Mouse (Mus musculus): Measurements from ENCODE around the gene Actr6. TPM values are rescaled to one million over a fixed set of nuclear protein-coding genes. Genes with fewer than 3 reads are reported as not detected.
"Not testable (repeated sequence)": the region's sequence is repeated elsewhere in the genome, so short reads cannot be mapped to it uniquely, and the experiment has no call there.

The Actr6 gene
- polyA plus RNA-seq, 1 experiment from 2014 or later, result 63.8 TPM

DNA sequence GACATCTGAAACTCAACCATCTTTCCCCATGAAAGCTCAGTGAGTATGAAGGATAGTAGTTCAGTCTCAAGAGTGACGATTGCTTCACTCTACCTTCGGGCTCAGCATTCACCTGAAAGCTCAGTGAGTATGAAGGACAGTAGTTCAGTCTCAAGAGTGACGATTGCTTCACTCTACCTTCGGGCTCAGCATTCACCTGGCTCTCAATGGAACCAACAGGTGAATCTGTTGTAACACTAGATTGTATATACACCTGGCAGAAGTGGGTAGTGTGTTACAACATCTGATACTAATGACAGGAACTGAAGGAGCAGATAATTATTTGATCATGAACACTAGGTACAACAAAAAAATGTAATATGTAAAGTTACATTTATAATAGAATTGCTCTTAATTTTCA lies 50.4 kb downstream of the Actr6 start:
- DNase-seq (ENCODE audit: low spot score), result no peak

DNA sequence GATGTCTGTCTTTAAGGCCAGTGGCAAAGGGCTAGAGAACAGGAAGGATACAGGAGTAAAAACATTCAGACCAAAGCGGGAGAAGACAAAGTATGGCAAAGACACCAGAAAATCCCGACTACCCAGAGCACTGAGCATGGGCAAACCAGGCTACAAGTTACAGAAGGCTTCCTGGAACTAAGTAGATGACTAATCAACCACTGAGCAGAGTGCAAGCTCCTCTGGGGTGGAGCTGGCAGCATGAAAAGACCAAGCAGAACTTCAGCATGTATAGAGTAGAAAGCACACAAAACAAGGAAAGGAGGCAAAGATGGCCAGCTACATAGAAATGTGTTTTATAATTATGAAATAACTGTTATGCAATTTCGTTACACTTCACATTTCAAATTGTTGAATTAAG lies 51.6 kb downstream of the Actr6 start:
- no peak for DNase-seq (ENCODE audit: low spot score)

DNA sequence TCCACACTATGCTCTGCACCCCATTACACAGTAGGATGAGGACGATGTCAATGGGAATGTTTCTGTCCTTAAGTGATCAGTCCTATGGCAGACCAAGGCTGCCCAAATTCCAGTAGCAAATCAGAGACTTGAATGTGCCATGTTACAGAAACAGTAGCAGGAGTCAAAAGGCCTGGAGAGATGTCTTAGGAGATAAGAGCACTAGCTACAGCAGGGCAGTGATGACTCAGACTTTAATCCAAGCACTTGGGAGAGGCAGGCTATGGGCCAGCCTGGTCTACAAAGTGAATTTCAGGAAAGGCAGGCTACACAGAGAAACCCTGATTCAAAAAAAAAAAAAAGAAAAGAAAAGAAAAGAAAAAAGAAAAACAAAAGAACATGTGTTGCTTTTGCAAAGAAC lies 52.6 kb downstream of the Actr6 start:
- no peak for DNase-seq (ENCODE audit: low spot score)

DNA sequence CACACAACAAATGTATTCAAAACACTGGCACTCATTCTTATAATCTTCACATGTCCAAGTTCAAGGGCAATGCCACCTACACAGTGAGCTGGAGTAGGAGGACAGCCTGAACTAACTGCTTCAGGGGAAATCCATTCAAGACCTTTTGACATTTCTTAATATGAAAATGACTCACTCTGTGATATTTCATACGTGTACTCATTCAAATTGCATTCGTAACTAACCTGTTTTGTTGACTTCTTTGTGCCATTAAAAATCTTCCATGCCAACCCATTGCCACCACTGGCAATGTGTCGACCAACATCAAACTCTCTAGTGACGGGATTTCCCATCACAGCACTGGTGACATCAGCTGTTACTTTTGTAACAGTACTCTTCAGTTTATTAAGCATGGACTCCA lies 54.0 kb downstream of the Actr6 start:
- no peak for DNase-seq (ENCODE audit: low spot score)

DNA sequence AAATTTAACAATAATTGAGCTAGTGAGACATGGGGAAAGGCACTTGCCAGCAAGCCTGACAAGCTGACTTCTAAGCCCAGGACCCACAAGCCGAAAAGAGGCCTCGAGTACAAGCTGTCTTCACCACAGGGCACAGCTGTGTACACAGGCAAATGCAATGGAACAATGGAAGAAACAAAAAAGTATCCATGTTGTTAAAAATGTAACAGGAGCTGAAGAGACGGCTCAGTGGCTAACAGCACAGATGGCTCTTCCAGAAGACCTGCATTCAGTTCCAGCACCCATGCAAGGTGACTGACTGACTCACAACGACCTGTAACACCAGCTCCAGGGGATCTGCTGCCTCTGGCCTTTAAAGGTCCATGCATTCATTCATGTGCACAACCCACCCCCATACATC lies 55.5 kb downstream of the Actr6 start:
- DNase-seq (ENCODE audit: low spot score), result no peak

DNA sequence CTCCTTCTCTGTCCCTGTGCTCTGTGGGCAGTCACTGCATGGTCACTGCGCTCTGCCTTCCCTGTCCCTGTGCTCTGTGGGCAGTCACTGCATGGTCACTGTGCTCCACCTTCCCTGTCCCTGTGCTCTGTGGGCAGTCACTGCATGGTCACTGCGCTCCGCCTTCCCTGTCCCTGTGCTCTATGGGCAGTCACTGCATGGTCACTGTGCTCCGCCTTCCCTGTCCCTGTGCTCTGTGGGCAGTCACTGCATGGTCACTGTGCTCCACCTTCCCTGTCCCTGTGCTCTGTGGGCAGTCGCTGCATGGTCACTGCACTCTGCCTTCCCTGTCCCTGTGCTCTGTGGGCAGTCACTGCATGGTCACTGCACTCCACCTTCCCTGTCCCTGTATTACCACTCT lies 61.7 kb downstream of the Actr6 start:
- DNase-seq (ENCODE audit: low spot score), result not testable (repeated sequence)

DNA sequence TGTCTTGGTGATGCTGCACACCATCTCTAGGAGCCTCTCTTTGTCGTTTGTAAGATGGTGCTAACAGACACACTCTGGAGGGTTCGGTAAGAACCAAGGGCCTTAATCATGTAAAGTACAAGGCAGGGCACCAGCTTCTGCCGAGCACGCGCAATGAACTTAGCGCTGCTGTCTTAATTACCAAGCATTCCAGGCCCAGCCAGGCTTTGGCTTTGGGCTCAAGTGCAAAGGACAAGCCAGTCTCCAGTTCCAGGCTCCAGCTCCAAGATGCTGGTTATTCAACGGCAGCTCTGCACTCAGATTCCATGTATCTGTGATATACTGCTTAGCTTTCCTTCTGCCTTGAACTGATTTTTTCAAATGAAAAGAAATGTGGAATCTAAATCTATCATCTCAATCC lies 64.5 kb downstream of the Actr6 start:
- DNase-seq (ENCODE audit: low spot score), result no peak

DNA sequence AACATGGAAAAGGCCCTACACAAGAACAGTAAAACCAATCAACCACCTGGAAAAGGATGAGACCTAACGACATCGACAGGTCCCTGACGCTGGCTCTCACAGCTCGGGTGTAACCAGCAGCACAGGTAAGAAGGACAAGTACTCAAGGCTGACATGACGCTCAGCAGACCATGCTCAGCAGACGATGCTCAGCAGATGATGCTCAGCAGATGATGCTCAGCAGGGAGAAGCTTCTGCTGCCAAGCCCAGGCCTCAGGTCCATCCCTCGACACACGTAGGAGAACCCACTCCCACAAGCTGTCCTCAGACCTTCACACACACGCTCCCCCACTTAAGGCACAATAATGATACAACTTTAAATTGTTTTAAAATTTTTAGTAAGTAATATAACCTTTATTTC lies 66.4 kb downstream of the Actr6 start:
- no peak for DNase-seq (ENCODE audit: low spot score)

DNA sequence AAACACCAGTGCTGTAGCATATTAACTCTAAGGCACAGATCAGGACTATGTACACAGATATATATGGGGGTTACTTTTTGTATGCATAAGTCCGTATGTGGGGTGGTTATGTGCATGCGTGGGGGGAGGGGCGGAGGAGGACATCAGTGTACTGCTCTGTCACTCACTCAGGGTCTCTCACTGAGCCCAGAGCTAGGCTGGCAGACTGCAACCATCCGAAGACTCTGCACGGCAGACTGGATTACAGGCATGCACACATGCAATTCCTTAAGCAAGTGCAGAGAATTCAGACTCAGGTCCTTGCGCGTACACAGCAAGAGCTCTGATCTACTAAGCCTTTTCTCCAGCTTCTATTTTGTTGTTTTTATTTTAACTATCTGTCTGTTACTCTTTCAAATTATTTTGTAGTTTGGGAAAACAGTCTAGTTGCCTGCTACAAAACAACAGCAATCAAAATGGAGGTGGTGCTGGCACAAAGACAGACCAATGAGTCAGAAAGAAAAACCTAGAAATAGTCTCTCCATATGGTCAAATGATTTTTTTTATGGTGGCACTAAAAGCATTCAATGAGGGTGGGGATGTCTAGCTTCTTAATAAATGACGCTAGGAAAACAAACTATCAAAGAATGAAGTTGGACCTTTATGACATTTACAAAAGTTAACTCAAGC lies 67.0 kb downstream of the Actr6 start:
- DNase-seq (ENCODE audit: low spot score), result no peak

Other genes with a start within 250 kb of the Actr6 start
- 0.20 and 0.30 TPM in 2 replicates for gene Nr1h4, start 198.7 kb downstream of the Actr6 start, polyA plus RNA-seq (2015; fragmentation: Nextera tagmentation; extraction: Ambion mirVana)
- gene Slc17a8, start 111.0 kb downstream of the Actr6 start, polyA plus RNA-seq (2015; fragmentation: Nextera tagmentation; extraction: Ambion mirVana), result 0.10 and 0.14 TPM in 2 replicates
- gene Scyl2, start 46.0 kb downstream of the Actr6 start, polyA plus RNA-seq (2015; fragmentation: Nextera tagmentation; extraction: Ambion mirVana), result 6.9 and 9.9 TPM in 2 replicates
- gene Uhrf1bp1l, start 12.7 kb upstream of the Actr6 start, polyA plus RNA-seq (2015; fragmentation: Nextera tagmentation; extraction: Ambion mirVana), result 21.8 and 27.1 TPM in 2 replicates
- 0.09 and 0.18 TPM in 2 replicates for gene Anks1b, start 141.2 kb upstream of the Actr6 start, polyA plus RNA-seq (2015; fragmentation: Nextera tagmentation; extraction: Ambion mirVana)